Mouse (Mus musculus) lung, postnatal 0 days (tissue): ENCODE measurements at regions not wholly inside any gene's neighbourhood (a gene's known extent, or its start where the extent isn't known, plus 50 kb on each side); places are given as distances from the start of the nearest gene placed in this dataset.

Experiments
- CTCF ChIP-seq: IDR thresholded peaks from 2 replicates; pipeline ENCODE4 v1.5.1; 2016; ENCODE audit warnings: antibody characterized with exemption, mild to moderate bottlenecking
- EP300 ChIP-seq: IDR thresholded peaks from 2 replicates; pipeline ENCODE4 v1.6.1; 2016; ENCODE audit warnings: antibody characterized with exemption, mild to moderate bottlenecking, control low read depth

DNA sequence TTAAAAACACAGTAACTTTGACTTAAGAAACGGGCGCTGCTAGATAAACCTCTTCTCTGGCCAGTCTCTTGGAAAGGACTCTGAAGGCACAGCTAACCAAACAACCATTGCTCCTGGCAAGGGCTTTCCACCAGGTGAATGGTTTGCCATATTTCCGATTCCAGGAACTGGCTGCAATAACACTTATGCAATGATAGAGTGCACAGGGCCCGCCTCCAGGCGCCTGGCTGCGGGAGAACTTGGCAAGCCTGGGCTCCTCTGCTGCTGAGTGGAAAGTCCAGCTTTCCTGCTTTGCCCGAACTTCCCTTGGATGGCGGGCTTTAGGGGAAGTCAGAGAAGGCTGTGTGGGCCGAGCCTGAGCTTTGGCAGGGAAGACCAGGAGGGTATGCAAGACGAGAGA is 171.6 kb downstream of the Plpp3 start:
- TF ChIP-seq CTCF (no peak), EP300 (no peak)
